Mouse (Mus musculus) embryonic stem cell, embryonic (primary cell): ENCODE measurements around the gene Mindy1.

Experiments
- CTCF ChIA-PET, 4 experiments: fragments of 300-600 bp in 2 of 4; fragments of 350-600 bp in 2 of 4; sonication (Branson Sonifier 250); formaldehyde crosslinking; loops; one replicate each; lab custom pipeline; 2022; ENCODE audit warnings: inconsistent platforms in 2 of 4; lab: Charles Lee
- POLR2A ChIA-PET, 4 experiments: fragments of 300-600 bp in 2 of 4; fragments of 350-600 bp in 2 of 4; sonication (Branson Sonifier 250); formaldehyde crosslinking; loops; one replicate each; lab custom pipeline; 2022; ENCODE audit warnings: antibody characterized with exemption in 4 of 4, inconsistent platforms in 1 of 4; lab: Charles Lee

The Mindy1 gene

DNA sequence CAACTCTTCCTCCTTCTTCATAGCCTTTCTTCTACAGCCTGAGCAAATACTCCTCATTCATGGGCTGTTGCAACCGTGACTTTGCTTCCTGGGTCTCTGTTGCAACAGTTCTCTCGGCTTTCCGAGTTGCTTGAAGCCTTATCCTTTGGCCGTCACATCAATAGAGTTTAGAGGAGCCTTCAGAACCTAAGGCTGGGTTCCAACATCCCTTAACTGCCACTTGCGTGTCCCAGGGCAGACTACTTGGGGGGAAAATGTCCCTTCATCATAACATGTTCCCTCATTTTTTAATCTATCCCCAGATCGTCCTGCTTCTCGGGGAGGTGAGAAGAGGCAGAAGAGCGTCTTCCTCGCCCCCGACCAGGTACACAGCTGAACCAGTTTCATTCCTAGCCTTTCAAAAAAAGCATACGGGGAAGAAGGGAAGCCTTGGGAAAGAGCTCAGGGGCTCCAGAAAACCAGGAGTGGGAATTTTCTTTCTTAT, 1.3 kb downstream of the Mindy1 start:
- CTCF ChIA-PET: interaction anchor here (0.6 to 1.6 kb wide), 7 partner anchors 8 to 266 kb away, joined by 3 to 5 read pairs (median 3); no protein-coding TSS in a partner anchor
- POLR2A ChIA-PET: interaction anchor here (0.6 to 5.9 kb wide), 45 partner anchors 8 to 573 kb away, joined by 3 to 51 read pairs (median 4); partner anchors contain the start of genes Cers2 (in 2 of the 4), Gabpb2 (in 2 of the 4), Mllt11 (in 2 of the 4) and Bnipl (in 1 of the 4)

DNA sequence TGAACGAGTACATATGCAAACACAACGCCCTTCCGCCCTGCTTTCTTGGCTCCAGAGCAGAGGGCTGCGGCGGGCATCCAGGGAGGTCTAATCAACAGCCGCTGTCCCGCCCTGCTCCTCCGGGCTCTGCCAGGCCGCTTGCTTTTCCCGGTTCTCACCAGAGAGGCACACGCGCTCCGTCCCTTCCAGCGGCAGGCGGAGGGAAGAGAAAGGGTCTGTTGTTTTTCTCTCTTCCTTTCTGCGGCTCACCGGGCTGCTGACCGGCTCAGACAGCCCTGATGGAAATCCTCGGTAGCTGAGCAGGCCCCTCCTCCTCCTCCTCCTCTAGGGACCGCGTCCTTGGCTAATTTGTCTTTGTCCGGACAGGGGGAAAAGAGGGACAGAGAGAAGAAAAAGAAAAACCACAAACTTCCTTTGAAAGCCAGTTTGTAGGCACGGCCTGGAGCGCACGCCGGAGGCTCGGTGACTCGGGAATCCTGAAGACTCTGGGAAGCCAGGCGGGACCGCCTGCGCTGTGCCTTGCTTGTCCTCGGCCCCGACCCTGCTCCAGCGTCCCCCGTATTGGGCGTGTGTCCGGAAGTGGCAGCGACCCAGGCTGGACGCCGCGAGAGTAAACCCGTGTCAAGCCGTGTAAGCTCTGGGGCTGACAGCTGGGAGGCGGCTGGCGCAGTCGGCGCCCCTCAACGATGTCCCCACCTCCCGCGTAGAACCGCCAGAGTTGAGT, 1.9 kb downstream of the Mindy1 start:
- ChIA-PET CTCF (interaction anchor here in 3 of 4 experiments (0.6 to 1.9 kb wide), 5 partner anchors 7 to 67 kb away, joined by 3 to 7 read pairs (median 3); no protein-coding TSS in a partner anchor), POLR2A (interaction anchor here in 3 of 4 experiments (0.9 to 5.9 kb wide), 28 partner anchors 8 to 573 kb away, joined by 3 to 51 read pairs (median 5); partner anchors contain the start of genes Gabpb2 (in 2 of the 3), Mllt11 (in 2 of the 3), Cdc42se1 (in 1 of the 3) and Cers2 (in 1 of the 3))

DNA sequence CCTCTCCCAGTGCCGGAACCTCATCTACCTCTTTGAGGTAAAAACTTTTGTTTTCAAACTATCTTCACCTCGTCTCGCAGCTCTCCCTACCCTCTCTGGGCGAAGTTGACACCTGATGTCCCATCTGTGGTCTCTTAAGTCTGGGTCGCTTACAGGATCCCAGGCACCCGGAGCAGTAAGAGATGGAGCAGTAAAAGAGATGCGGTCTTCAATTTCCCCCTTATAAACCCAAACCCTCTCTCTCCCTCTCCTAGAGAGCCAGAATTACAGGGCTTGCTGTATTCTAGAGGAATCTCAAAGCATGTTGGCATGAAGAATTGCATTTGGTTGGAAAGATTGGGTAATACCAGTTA, 2.4 kb downstream of the Mindy1 start:
- ChIA-PET POLR2A (interaction anchor here in 3 of 4 experiments (0.6 to 6.6 kb wide), 17 partner anchors 8 to 173 kb away, joined by 4 to 51 read pairs (median 6); partner anchors contain the start of genes Gabpb2 (in 2 of the 3), Vps72 (in 2 of the 3), Cdc42se1 (in 1 of the 3) and Gm128 (in 1 of the 3)), CTCF (interaction anchor here in 3 of 4 experiments (0.6 to 1.9 kb wide), 4 partner anchors 27 to 67 kb away, joined by 3 to 7 read pairs (median 3); no protein-coding TSS in a partner anchor)

DNA sequence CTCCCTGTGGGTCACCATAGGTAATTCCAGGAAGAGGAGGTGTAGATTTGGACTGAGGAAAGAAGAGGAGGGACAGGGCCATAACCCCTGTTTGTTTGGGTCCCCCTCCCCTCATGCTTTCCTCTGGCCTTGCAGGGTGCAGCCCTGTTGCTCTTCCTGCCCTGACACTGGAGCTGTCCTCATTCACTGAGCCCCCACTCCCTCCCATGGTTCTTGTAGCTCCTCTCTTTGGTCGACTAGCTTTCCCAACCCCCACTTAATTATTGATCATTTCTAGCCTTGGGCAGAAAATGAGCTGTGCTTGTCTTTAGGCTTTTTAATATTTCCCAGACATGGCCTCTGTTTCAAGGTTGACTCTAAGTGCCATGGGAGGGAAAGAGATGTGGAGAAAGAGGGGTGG, 2.9 kb downstream of the Mindy1 start:
- ChIA-PET POLR2A (interaction anchor here in 3 of 4 experiments (0.6 to 6.6 kb wide), 12 partner anchors 8 to 173 kb away, joined by 3 to 51 read pairs (median 8); partner anchors contain the start of genes Cdc42se1 (in 1 of the 3), Gabpb2 (in 1 of the 3), Gm128 (in 1 of the 3) and Mllt11 (in 1 of the 3)), CTCF (interaction anchor here in 1 of 4 experiments (1.9 kb wide), 1 partner anchor 27 kb away, joined by 7 read pairs; no protein-coding TSS in a partner anchor)

DNA sequence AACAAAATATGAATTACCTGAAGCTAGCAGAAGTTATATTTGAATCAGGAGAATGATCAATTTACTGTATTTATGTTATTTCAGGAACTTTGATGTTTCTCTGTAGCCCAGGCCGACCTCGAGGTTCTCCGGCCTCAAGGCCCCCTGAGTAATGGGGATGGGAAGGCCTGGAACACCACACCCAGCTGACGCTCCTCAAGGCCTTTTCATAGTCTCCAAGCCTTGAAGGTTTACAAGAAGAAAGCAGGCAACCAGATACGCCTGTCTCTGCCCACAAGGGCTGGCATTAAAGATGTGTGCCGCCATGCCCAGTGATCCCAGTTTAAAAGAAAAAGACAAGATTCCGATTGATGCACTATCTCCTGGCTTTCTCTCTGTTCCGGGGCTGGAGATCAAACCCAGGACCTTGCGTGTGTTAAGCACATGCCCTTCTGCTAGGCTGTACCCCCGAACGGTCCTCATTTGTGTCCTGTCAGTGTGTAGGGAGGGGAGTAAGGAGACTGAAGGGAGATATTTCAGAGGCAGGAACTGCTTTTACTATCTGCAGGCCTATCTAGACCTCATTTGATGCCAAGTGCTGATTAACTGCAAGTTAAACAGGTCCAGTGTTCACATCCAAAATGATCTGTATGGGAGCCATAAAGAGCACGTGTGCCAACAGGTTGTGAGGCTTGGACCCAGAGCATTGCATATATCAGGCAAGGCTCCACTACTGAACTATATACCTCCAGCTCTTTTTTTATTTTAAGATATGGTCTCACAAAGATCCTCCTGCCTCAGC, 3.5 kb downstream of the Mindy1 start:
- POLR2A ChIA-PET: interaction anchor here in 3 of 4 experiments (1.0 to 6.6 kb wide), 16 partner anchors 9 to 392 kb away, joined by 3 to 51 read pairs (median 6); partner anchors contain the start of genes Cers2 (in 2 of the 3), Cdc42se1 (in 1 of the 3), Gabpb2 (in 1 of the 3) and Gm128 (in 1 of the 3)
- CTCF ChIA-PET: interaction anchor here in 2 of 4 experiments (1.0 to 1.9 kb wide), 2 partner anchors 11 to 26 kb away, joined by 4 to 7 read pairs; no protein-coding TSS in a partner anchor

DNA sequence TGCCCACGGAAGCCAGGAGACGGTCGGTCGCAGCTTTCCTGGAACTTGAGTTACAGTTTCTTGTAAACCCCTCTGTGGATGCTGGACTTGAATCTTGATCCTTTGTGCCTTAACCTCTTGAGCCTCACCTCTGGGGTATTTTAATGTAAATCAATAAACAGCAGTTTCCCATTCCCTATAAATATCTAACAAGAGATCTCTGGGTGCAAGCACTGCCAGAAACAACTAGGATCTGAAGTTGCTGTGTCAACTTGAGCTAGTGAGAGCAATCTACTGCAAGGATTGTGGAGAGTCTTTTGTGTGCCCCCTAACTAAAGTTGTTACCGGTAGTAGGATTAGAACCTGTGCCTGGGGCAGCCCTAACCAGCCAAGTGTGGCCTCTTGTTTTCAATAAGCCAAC, 4.2 kb downstream of the Mindy1 start:
- CTCF ChIA-PET: interaction anchor here in 2 of 4 experiments (0.7 to 1.0 kb wide), 2 partner anchors 10 to 87 kb away, joined by 4 to 7 read pairs; no protein-coding TSS in a partner anchor

DNA sequence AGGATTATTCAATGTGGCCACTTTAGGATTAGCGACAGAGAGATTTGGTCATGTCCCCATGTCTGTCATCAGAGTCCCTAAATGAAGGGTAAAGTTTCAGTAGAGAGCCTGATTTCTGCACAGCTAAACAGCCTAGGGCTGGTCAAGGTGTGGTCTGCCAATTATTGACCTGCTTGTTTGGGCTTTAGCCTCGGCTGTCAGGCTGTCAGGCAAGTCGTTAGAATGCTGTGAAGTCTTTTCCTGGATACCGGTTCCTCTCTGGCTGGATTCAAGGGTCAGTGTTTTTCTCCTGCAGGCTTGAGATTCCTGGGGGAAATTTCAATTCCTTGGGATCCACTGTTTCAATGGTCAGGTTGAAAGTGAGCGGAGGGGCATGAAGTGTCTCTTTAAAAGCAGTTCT, 4.9 kb downstream of the Mindy1 start:
- ChIA-PET POLR2A (interaction anchor here (0.6 to 6.6 kb wide), 17 partner anchors 9 to 585 kb away, joined by 3 to 36 read pairs (median 4); partner anchors contain the start of genes Cers2 (in 1 of the 4), Gabpb2 (in 1 of the 4) and Mrps21 (in 1 of the 4)), CTCF (interaction anchor here (0.5 to 1.1 kb wide), 5 partner anchors 9 to 228 kb away, joined by 3 to 7 read pairs (median 4); partner anchors contain the start of gene Gabpb2 (in 1 of the 4))

More for the DNA sequence above, 4.2 kb downstream of the Mindy1 start:
- POLR2A ChIA-PET: interaction anchor here (0.6 to 6.6 kb wide), 17 partner anchors 9 to 665 kb away, joined by 3 to 51 read pairs (median 4); partner anchors contain the start of genes Cers2 (in 2 of the 4), Cdc42se1 (in 1 of the 4), Gabpb2 (in 1 of the 4) and Mllt11 (in 1 of the 4)

DNA sequence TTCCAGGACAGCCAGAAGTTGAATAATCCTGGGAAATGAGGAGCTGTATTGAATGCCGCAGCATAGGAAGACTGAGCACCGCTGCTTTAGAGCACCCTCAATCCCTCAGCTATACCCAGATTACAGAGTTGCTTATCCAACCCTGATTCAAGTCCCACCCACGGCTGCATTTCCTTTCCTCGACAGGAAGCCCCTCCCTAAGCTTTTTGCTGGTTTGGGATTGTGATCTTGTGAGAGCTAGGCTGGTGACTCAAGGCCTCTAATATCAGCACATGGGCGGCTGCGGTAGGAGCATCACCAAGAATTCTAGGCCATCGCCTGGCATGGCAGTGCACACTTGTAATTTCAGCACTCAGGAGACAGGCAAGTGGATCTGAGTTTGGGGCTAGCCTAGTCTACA, 5.4 kb downstream of the Mindy1 start:
- ChIA-PET POLR2A (interaction anchor here in 3 of 4 experiments (0.6 to 6.6 kb wide), 16 partner anchors 8 to 596 kb away, joined by 3 to 36 read pairs (median 4); partner anchors contain the start of genes Cers2 (in 1 of the 3), Ciart (in 1 of the 3) and Gabpb2 (in 1 of the 3)), CTCF (interaction anchor here in 2 of 4 experiments (0.9 to 1.1 kb wide), 2 partner anchors 24 to 69 kb away, joined by 3 read pairs; partner anchors contain the start of gene Gabpb2 (in 1 of the 2))

DNA sequence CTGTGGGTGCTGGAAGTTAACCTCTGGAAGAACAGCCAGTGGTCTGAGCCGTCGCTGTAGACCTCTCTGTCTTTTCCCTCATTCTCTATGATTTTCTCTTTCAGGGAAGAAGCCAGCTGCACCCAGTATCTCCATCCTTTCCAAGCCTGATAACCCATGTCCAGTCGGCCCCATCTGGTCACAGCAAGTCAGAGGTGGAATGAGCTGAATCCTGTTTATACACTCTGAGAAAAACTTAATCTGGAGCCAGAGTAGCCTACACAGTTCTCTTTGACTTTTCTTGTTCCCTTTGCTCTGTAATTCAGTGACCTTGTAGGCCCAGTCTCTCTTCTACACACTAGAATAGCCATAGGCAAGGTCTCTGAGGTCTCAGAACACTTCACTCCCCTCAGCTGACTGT, 6.4 kb downstream of the Mindy1 start:
- ChIA-PET POLR2A (interaction anchor here in 3 of 4 experiments (0.6 to 6.6 kb wide), 9 partner anchors 9 to 111 kb away, joined by 3 to 36 read pairs (median 3); partner anchors contain the start of genes Anxa9 (in 1 of the 3) and Gabpb2 (in 1 of the 3)), CTCF (interaction anchor here in 1 of 4 experiments (1.2 kb wide), 1 partner anchor 23 kb away, joined by 4 read pairs; no protein-coding TSS in a partner anchor)

DNA sequence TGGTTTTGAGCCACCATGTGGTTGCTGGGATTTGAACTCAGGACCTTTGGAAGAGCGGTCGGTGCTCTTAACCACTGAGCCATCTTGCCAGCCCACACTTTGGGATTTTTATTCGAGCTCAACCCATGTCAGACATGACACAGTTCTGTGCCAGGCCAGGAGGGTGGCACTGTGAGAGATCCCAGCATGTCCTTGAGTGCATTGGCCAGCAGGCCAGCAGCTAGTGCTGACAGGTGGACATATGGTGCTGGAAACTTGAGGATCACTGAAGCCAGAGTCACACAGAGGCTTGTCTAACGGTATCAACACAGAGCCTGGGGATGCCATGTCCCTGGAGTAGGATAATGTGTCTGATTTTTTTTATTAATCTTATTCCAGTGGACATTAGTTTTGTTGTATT, 8.3 kb downstream of the Mindy1 start:
- ChIA-PET CTCF (interaction anchor here in 3 of 4 experiments (0.5 to 2.0 kb wide), 4 partner anchors 7 to 76 kb away, joined by 3 to 7 read pairs (median 6); partner anchors contain the start of gene Prune1 (in 1 of the 3)), POLR2A (interaction anchor here in 2 of 4 experiments (0.5 to 6.6 kb wide), 10 partner anchors 8 to 386 kb away, joined by 3 to 36 read pairs (median 4); partner anchors contain the start of genes Prune1 (in 2 of the 2), Mindy1 (in 1 of the 2) and Mllt11 (in 1 of the 2))

DNA sequence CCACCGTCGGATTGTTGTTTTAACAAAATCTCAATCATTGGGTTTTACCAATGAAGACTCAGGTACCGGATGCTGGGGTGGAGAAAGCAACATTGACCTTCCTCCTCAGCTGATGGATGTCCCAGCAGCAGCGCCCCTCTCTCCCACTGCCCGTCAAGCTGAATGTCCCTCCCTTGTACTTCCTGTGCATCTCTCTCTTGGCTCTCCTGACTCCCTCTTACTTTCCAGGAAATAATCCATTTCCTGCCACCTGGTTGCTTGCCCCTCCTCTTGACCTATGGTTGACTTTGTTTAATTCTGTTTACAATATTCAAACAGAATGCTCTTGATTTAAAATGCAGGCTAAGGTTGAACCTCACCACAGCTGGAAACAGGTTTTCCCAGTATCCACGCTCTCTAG, 9.0 kb downstream of the Mindy1 start:
- CTCF ChIA-PET: interaction anchor here in 3 of 4 experiments (1.4 to 2.0 kb wide), 4 partner anchors 8 to 21 kb away, joined by 3 to 7 read pairs (median 5); partner anchors contain the start of gene Prune1 (in 2 of the 3)
- POLR2A ChIA-PET: interaction anchor here in 3 of 4 experiments (0.5 to 6.6 kb wide), 30 partner anchors 8 to 385 kb away, joined by 3 to 36 read pairs (median 4); partner anchors contain the start of genes Mindy1 (in 3 of the 3), Prune1 (in 3 of the 3), Anxa9 (in 2 of the 3) and Arnt (in 1 of the 3)

DNA sequence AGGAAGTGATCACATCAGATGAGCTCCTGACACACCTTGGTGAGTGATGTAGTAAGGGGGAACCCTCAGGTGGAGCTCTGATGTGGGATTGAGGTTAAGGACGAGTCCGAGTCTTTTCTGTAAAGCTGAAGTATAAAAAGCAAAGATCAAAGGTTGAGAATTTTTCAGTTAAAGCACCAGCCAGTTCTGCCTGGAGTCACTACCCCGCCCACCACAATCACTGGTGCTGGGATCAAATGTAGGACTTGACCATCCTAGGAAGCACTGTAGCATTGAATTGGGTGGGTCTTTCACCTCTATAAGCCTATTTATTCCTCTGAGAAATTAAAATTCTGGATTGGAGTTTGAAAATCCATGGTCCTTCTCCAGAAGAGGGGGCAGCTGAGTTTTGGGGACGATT, 9.9 kb downstream of the Mindy1 start:
- CTCF ChIA-PET: interaction anchor here in 3 of 4 experiments (0.7 to 2.0 kb wide), 5 partner anchors 9 to 290 kb away, joined by 3 to 7 read pairs (median 3); partner anchors contain the start of gene Prune1 (in 2 of the 3)
- POLR2A ChIA-PET: interaction anchor here in 3 of 4 experiments (0.7 to 2.5 kb wide), 27 partner anchors 9 to 660 kb away, joined by 3 to 13 read pairs (median 4); partner anchors contain the start of genes Mindy1 (in 3 of the 3), Prune1 (in 3 of the 3), Anxa9 (in 2 of the 3) and Arnt (in 1 of the 3)

DNA sequence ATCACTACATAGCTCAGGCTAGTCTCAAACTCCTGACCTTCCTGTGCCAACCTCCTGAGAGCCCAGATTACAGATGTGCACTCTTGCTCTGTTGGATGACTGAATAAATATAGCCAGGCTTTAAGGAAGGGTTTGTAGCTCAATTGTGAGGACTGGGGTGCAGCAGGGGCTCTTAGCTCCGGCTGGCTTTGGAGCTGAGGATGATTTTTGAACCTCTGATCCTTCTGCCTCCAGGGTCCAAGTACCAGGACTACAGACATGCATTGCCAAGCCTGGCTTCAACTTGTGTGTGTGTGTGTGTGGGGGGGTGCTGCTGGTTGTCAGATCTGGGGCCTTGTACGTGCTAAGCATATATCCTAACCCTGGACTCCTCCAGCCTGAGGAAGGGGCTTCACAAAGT, 11.8 kb downstream of the Mindy1 start:
- ChIA-PET POLR2A (interaction anchor here in 3 of 4 experiments (0.6 to 4.1 kb wide), 14 partner anchors 8 to 742 kb away, joined by 3 to 26 read pairs (median 3); partner anchors contain the start of genes Anxa9 (in 2 of the 3), Arnt (in 1 of the 3), Mindy1 (in 1 of the 3) and Prune1 (in 1 of the 3)), CTCF (interaction anchor here (0.6 to 1.2 kb wide), 6 partner anchors 10 to 76 kb away, joined by 3 to 7 read pairs (median 3); no protein-coding TSS in a partner anchor)

DNA sequence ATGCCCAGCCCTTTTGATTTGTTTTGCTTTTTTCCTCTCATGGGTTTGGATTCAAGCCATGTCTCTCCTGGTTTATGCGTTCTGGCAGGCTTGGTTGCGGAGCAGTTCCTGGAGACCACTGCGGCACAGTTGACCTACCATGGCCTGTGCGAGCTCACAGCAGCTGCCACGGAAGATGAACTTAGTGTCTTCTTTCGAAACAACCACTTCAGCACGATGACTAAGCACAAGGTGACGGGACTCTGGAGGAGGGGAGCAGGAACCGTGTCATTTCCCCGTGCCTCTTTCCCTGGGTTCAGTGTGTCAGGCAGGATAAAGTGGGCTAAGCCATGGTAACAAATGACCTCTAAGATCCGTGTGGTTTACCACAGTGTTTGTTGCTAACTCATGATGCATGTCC, 12.4 kb downstream of the Mindy1 start:
- ChIA-PET POLR2A (interaction anchor here in 3 of 4 experiments (1.0 to 4.1 kb wide), 9 partner anchors 8 to 140 kb away, joined by 3 to 26 read pairs (median 7); partner anchors contain the start of genes Anxa9 (in 1 of the 3), Arnt (in 1 of the 3), Cers2 (in 1 of the 3) and Prune1 (in 1 of the 3)), CTCF (interaction anchor here in 2 of 4 experiments (0.6 to 1.2 kb wide), 6 partner anchors 10 to 76 kb away, joined by 3 to 4 read pairs (median 3); no protein-coding TSS in a partner anchor)

DNA sequence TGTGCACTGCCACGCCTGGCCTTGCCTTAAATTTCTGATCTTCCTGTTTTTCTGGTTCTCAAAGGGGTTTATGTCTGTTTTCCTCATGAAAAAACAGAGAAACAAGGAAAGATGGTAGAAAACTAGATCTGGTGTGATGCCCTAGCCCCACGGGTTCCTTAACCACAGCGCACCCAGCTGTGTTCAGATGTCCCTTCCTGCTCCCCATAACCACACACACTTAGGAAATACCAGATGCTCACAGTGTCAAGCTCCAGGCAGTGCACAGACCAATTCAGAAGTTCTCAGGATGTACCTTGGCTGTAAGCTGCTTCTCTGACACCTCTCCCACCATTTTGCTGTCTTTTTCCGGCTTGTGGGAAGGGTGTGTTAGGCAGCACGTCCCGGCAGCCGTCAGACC, 13.2 kb downstream of the Mindy1 start:
- ChIA-PET CTCF (interaction anchor here in 3 of 4 experiments (0.5 to 2.0 kb wide), 9 partner anchors 9 to 881 kb away, joined by 3 to 5 read pairs (median 3); partner anchors contain the start of genes Anxa9 (in 1 of the 3), Mindy1 (in 1 of the 3), Prune1 (in 1 of the 3) and Tnfaip8l2 (in 1 of the 3)), POLR2A (interaction anchor here in 3 of 4 experiments (0.5 to 4.1 kb wide), 19 partner anchors 8 to 184 kb away, joined by 3 to 26 read pairs (median 5); partner anchors contain the start of genes Cers2 (in 2 of the 3), Anxa9 (in 1 of the 3), Cdc42se1 (in 1 of the 3) and Prune1 (in 1 of the 3))
